Mouse (Mus musculus): ENCODE measurements around the gene Csn3. TPM values are rescaled to one million over a fixed set of nuclear protein-coding genes. Genes with fewer than 3 reads are reported as not detected.

The Csn3 gene
- polyA plus RNA-seq (2015; fragmentation: Nextera tagmentation; extraction: Ambion mirVana): 0.22 TPM in 1 of 2 replicates, not detected in the other

GRCm38 (mm10) chr5:87925372-87925771, at the start of gene Csn3:
Csn3 (plus strand) TSS chr5:87925579.
- WGBS: 37% methylated on average over 5 of the region's 5 CpGs
- no peaks in the 10 kb centered on the region for H3K36me3 ChIP-seq (ENCODE audit: control insufficient read depth, insufficient read depth, low read length)
- no peak within 1 kb of the TSS for H3K27ac ChIP-seq (ENCODE audit: low read length)
- H3K4me1 ChIP-seq (ENCODE audit: control insufficient read depth, insufficient read depth, low read length): no peaks in the 10 kb centered on the region
- no peak within 1 kb of the TSS for H3K4me3 ChIP-seq (ENCODE audit: low read length)
- H3K4me2 ChIP-seq (ENCODE audit: low read depth, low read length): no peak within 1 kb of the TSS
- no peak for ATAC-seq
- no peaks in the 10 kb centered on the region for H3K27me3 ChIP-seq (replicated peaks; ENCODE audit: control insufficient read depth, insufficient read depth, low read length)
- H3K9me3 ChIP-seq (ENCODE audit: control insufficient read depth, low read length): no peaks in the 10 kb centered on the region
- no peak within 1 kb of the TSS for H3K9ac ChIP-seq (ENCODE audit: low read depth, low read length)

DNA sequence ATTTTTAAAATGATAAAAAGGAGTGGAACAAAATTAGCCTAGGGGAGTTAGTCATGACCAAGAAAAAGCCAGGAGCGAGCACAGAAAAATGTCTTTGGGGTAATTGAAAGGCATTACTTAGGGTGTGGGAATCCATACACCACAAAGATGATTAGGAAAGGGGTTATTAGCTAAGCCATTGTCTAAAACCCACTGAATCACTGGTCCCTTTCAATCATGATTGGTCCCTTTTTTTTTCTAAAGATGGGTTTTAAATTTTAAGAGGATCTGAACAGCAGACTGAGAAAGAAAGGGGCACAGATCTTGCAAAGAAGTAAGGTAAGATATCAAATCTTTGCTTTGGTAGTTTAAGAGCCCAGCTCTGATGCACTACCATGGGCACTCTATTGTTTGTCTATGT, 40.6 kb upstream of the Csn3 start, which contains the start of gene Odam:
Odam (plus strand) TSS at position 301 of the 400 bp plus-strand sequence.
- Histone ChIP-seq H3K4me3 (ENCODE audit: low read length) (no peak within 1 kb of the TSS), H3K9me3 (ENCODE audit: control insufficient read depth, low read length) (no peaks in the 10 kb centered on the region), H3K36me3 (ENCODE audit: control insufficient read depth, insufficient read depth, low read length) (no peaks in the 10 kb centered on the region), H3K4me1 (ENCODE audit: control insufficient read depth, insufficient read depth, low read length) (no peaks in the 10 kb centered on the region), H3K4me2 (ENCODE audit: low read depth, low read length) (no peak within 1 kb of the TSS), H3K27ac (ENCODE audit: low read length) (no peak within 1 kb of the TSS), H3K9ac (ENCODE audit: low read depth, low read length) (no peak within 1 kb of the TSS), H3K27me3 (replicated peaks; ENCODE audit: control insufficient read depth, insufficient read depth, low read length) (no peaks in the 10 kb centered on the region)
- ATAC-seq: no peak
- WGBS: 90% methylated on average over 1 of the region's 1 CpGs

GRCm38 (mm10) chr5:87931603-87932002, 6.2 kb downstream of the Csn3 start:
- H3K36me3 ChIP-seq (ENCODE audit: control insufficient read depth, insufficient read depth, low read length): no peaks in the 10 kb centered on the region
- WGBS: 62% methylated on average over 1 of the region's 1 CpGs
- no peak for ATAC-seq
- no peak overlapping the region for H3K27ac ChIP-seq (ENCODE audit: low read length)
- no peaks in the 10 kb centered on the region for H3K27me3 ChIP-seq (replicated peaks; ENCODE audit: control insufficient read depth, insufficient read depth, low read length)
- no peaks in the 10 kb centered on the region for H3K9me3 ChIP-seq (ENCODE audit: control insufficient read depth, low read length)
- H3K4me3 ChIP-seq (ENCODE audit: low read length): no peak overlapping the region
- no peaks in the 10 kb centered on the region for H3K4me1 ChIP-seq (ENCODE audit: control insufficient read depth, insufficient read depth, low read length)
- no peak overlapping the region for H3K4me2 ChIP-seq (ENCODE audit: low read depth, low read length)
- H3K9ac ChIP-seq (ENCODE audit: low read depth, low read length): no peak overlapping the region

DNA sequence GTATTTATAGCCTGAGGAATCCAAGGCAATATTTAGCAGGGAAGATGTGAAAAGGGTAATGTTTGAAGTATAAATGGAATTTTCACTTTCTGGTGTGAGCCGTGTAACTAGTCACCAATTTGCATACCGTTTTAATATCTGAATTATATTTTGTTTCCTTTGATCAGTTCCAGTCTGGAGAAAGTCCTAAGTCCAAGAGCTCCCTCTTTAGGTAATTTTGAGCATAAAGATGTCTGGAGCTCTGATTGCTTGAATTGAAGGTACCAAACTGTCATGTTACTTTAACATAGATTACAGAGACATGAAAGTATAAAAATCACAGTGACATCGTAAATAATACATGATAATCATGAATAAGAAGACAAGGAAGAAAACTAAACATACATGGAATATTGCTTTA, 15.4 kb downstream of the Csn3 start:
- Histone ChIP-seq H3K27ac (ENCODE audit: low read length) (no peak overlapping the region), H3K9me3 (ENCODE audit: control insufficient read depth, low read length) (no peaks in the 10 kb centered on the region), H3K27me3 (replicated peaks; ENCODE audit: control insufficient read depth, insufficient read depth, low read length) (no peaks in the 10 kb centered on the region), H3K4me1 (ENCODE audit: control insufficient read depth, insufficient read depth, low read length) (no peaks in the 10 kb centered on the region), H3K36me3 (ENCODE audit: control insufficient read depth, insufficient read depth, low read length) (no peaks in the 10 kb centered on the region), H3K4me2 (ENCODE audit: low read depth, low read length) (no peak overlapping the region), H3K4me3 (ENCODE audit: low read length) (no peak overlapping the region), H3K9ac (ENCODE audit: low read depth, low read length) (no peak overlapping the region)
- WGBS: 37% methylated on average over 3 of the region's 3 CpGs
- ATAC-seq: no peak

- H3K27me3 ChIP-seq (replicated peaks; ENCODE audit: control insufficient read depth, insufficient read depth, low read length): no peaks in the 10 kb centered on the region
- H3K9ac ChIP-seq (ENCODE audit: low read depth, low read length): no peak overlapping the region
- H3K4me1 ChIP-seq (ENCODE audit: control insufficient read depth, insufficient read depth, low read length): no peaks in the 10 kb centered on the region
- H3K4me3 ChIP-seq (ENCODE audit: low read length): no peak overlapping the region
- H3K4me2 ChIP-seq (ENCODE audit: low read depth, low read length): no peak overlapping the region
- no peak overlapping the region for H3K27ac ChIP-seq (ENCODE audit: low read length)
- no peak for ATAC-seq
- no peaks in the 10 kb centered on the region for H3K9me3 ChIP-seq (ENCODE audit: control insufficient read depth, low read length)
- no peaks in the 10 kb centered on the region for H3K36me3 ChIP-seq (ENCODE audit: control insufficient read depth, insufficient read depth, low read length)
These were observed 17.1 kb downstream of the Csn3 start for GRCm38 (mm10) chr5:87942515-87942914.

- Histone ChIP-seq H3K4me2 (ENCODE audit: low read depth, low read length) (no peak overlapping the region), H3K9me3 (ENCODE audit: control insufficient read depth, low read length) (no peaks in the 10 kb centered on the region), H3K27ac (ENCODE audit: low read length) (no peak overlapping the region), H3K36me3 (ENCODE audit: control insufficient read depth, insufficient read depth, low read length) (no peaks in the 10 kb centered on the region), H3K4me1 (ENCODE audit: control insufficient read depth, insufficient read depth, low read length) (no peaks in the 10 kb centered on the region), H3K27me3 (replicated peaks; ENCODE audit: control insufficient read depth, insufficient read depth, low read length) (no peaks in the 10 kb centered on the region), H3K9ac (ENCODE audit: low read depth, low read length) (no peak overlapping the region), H3K4me3 (ENCODE audit: low read length) (no peak overlapping the region)
- no peak for ATAC-seq
These were observed 26.5 kb downstream of the Csn3 start for GRCm38 (mm10) chr5:87951836-87952235.

DNA sequence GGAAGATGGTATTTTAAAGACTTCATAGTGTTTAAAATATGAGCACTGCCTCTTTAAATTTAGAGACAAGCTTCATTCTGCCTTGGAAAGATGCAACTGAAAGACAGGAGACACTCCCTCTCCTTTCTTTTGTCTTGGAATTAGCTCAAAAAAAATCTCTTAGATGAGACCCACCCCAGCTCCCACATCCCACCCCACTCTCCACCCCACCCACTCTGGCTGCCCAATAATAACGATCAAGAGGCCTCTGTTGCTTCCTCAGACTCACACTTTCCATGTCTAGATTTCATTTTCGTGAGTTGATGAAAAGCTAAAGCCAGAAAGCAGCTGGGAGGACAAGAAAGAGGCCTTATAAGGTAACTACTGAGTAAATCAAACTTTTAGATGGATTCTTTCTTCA, 43.8 kb downstream of the Csn3 start, which contains the start of the genes 2310003L06Rik and Gm28434:
2310003L06Rik (plus strand) TSS at position 259 of the 400 bp plus-strand sequence.
Gm28434 (plus strand) TSS at position 317 of the 400 bp plus-strand sequence.
- Histone ChIP-seq H3K9ac (ENCODE audit: low read depth, low read length) (no peak within 1 kb of the TSS), H3K9me3 (ENCODE audit: control insufficient read depth, low read length) (no peaks in the 10 kb centered on the region), H3K27ac (ENCODE audit: low read length) (no peak within 1 kb of the TSS), H3K4me3 (ENCODE audit: low read length) (no peak within 1 kb of the TSS), H3K4me2 (ENCODE audit: low read depth, low read length) (no peak within 1 kb of the TSS), H3K36me3 (ENCODE audit: control insufficient read depth, insufficient read depth, low read length) (no peaks in the 10 kb centered on the region), H3K27me3 (replicated peaks; ENCODE audit: control insufficient read depth, insufficient read depth, low read length) (no peaks in the 10 kb centered on the region), H3K4me1 (ENCODE audit: control insufficient read depth, insufficient read depth, low read length) (no peaks in the 10 kb centered on the region)
- no peak for ATAC-seq
- 57% methylated on average over 2 of the region's 2 CpGs for WGBS

DNA sequence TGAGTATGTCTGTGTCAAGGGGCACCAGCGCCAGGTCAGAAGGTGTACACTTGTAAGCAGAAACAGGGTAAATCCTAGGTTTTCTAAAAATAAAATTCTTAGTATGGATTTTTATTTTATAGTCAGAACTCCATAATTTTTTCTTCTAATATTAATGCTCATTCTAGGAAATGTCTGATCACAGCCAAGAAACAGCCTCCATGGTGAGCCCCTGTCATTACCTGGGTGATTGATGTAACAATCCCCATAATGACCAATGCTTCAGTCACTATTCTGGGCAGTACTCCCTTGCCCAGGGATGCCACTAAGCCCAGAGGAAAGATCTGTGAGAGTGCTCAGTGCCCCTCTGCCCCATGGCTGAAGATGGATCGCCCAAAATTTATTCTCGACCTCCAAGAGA, 53.8 kb downstream of the Csn3 start, which contains the start of gene Cabs1:
Cabs1 (plus strand) TSS at position 301 of the 400 bp plus-strand sequence.
- Histone ChIP-seq H3K4me2 (ENCODE audit: low read depth, low read length) (no peak within 1 kb of the TSS), H3K27ac (ENCODE audit: low read length) (no peak within 1 kb of the TSS), H3K4me3 (ENCODE audit: low read length) (no peak within 1 kb of the TSS), H3K4me1 (ENCODE audit: control insufficient read depth, insufficient read depth, low read length) (no peaks in the 10 kb centered on the region), H3K9ac (ENCODE audit: low read depth, low read length) (no peak within 1 kb of the TSS), H3K27me3 (replicated peaks; ENCODE audit: control insufficient read depth, insufficient read depth, low read length) (no peaks in the 10 kb centered on the region), H3K36me3 (ENCODE audit: control insufficient read depth, insufficient read depth, low read length) (no peaks in the 10 kb centered on the region), H3K9me3 (ENCODE audit: control insufficient read depth, low read length) (no peaks in the 10 kb centered on the region)
- WGBS: 89% methylated on average over 3 of the region's 3 CpGs
- no peak for ATAC-seq
